Mouse (Mus musculus) adrenal gland, adult 18-20 months (tissue): ENCODE measurements around the gene Hdac10. TPM values are rescaled to one million over a fixed set of nuclear protein-coding genes. Genes with fewer than 3 reads are reported as not detected.
A peak's percentile ranks its signal among the peaks of the same experiment; 100 is the strongest.

Source experiments
- DNase-seq, 2 experiments: peaks; one replicate each; pipeline ENCODE4 v3.0.0; 2021 to 2022; ENCODE audit warnings: low spot score in 2 of 2
- total RNA-seq, 2 experiments: library from RNA; stranded (reverse); gene quantifications; 1 replicate in 1 of 2; 2 replicates in 1 of 2; pipeline ENCODE4 v1.2.3; 2021

Gene Hdac10
- total RNA-seq, 2 experiments from 2014 or later, result 11.4 to 12.4 TPM

- peak; percentile 26 to 46 for DNase-seq
These were observed 21.0 kb upstream of the Hdac10 start, which contains the start of gene Mapk11 for GRCm38 (mm10) chr15:89149271-89150040. TSS of gene Mapk11 (minus strand) at chr15:89149628.

- DNase-seq, result no peak
These were observed 20.2 kb upstream of the Hdac10 start for GRCm38 (mm10) chr15:89148496-89149270.

- DNase-seq, result no peak
These were observed 19.4 kb upstream of the Hdac10 start for GRCm38 (mm10) chr15:89147895-89148294.

GRCm38 (mm10) chr15:89147456-89147855 is 19.0 kb upstream of the Hdac10 start:
- no peak for DNase-seq

GRCm38 (mm10) chr15:89147024-89147423 is 18.5 kb upstream of the Hdac10 start:
- no peak for DNase-seq

GRCm38 (mm10) chr15:89146537-89146936 is 18.0 kb upstream of the Hdac10 start:
- no peak for DNase-seq

GRCm38 (mm10) chr15:89145813-89146350 is 17.4 kb upstream of the Hdac10 start:
- no peak for DNase-seq

- no peak for DNase-seq
These were observed 16.5 kb upstream of the Hdac10 start for GRCm38 (mm10) chr15:89144965-89145364.

GRCm38 (mm10) chr15:89143134-89143533 is 14.6 kb upstream of the Hdac10 start:
- DNase-seq, result no peak

- DNase-seq, result no peak
These were observed 13.4 kb upstream of the Hdac10 start for GRCm38 (mm10) chr15:89141905-89142304.

- no peak for DNase-seq
These were observed 12.9 kb upstream of the Hdac10 start for GRCm38 (mm10) chr15:89141443-89141842.

- DNase-seq, result peak; percentile 33 to 56
These were observed 12.3 kb upstream of the Hdac10 start, which contains the start of gene Mapk12 for GRCm38 (mm10) chr15:89140659-89141252. TSS of gene Mapk12 (minus strand) at chr15:89140703.

- peak in 1 of 2 experiments; percentile 29 for DNase-seq
These were observed 11.7 kb upstream of the Hdac10 start for GRCm38 (mm10) chr15:89140048-89140658.

- DNase-seq, result no peak
These were observed 10.0 kb upstream of the Hdac10 start for GRCm38 (mm10) chr15:89138531-89138930.

- no peak for DNase-seq
These were observed 9.5 kb upstream of the Hdac10 start for GRCm38 (mm10) chr15:89138046-89138405.

GRCm38 (mm10) chr15:89137378-89138045 is 9.0 kb upstream of the Hdac10 start:
- no peak for DNase-seq

GRCm38 (mm10) chr15:89136461-89137155 is 8.1 kb upstream of the Hdac10 start:
- DNase-seq, result no peak

- no peak for DNase-seq
These were observed 2.8 kb upstream of the Hdac10 start for GRCm38 (mm10) chr15:89131316-89131715.

GRCm38 (mm10) chr15:89130245-89130644 is 1.7 kb upstream of the Hdac10 start:
- no peak for DNase-seq
